Mouse (Mus musculus) ovary, postnatal 10 days (tissue): ENCODE measurements around the gene Filip1l.

Source experiments
- DNase-seq: peaks from one replicate; pipeline ENCODE4 v3.0.0; 2022; ENCODE audit warnings: low spot score

Gene Filip1l

DNA sequence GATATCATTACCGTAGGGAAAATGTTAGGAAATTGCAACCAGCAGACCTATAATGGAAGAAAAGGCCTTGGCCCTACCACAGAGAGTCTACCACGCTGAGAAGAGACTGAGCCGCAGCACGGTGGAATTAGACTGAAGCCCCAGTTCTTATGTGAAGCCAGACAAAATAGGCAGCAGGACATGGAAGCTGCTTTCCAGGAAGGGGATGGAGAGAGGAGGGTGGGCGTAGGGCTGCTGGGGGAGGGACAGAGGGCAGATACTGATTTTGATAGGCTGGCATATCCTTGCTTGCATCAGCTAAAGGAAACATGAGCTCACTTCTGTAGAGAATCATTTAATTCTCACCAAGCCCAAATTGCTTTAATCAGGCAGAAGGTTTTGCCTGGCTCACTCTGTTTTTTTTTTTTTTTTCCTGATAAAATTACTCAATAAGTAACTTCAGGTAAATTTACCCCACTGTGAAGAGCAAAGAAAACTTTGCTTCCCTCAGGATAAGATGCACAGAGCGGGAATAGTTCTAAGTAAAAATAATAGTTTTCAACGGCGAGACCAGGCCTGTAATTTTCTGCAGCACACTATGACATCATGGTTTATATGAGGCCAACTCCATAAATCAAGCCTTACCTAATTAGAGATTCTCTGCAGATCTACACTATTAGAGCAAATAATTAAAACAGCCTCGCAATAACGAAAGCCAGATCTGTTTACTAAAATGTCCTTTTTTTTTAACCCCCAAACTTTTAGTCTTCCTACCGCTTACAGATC is 84.8 kb downstream of the Filip1l start:
- no peak for DNase-seq

DNA sequence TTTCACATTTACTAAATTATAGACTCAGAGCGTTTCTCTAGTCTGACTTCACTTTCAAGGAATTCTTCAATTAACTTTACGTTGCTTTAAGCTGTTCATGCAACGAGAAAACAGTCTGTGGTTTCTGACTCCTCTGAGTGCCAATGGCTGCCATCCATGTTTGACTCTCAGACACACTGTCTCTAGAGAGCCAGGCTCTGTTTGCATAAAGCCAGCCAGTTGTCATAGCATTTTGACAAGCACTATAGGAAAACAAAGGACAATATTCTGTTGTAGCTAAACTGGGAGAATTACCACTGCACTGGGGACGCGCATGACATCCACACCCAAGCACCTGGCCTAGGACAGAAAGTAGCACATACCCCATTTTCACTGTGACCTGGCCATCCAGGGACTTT is 85.4 kb downstream of the Filip1l start:
- DNase-seq = no peak

- no peak for DNase-seq
Observed at GRCm38 (mm10) chr16:57439206-57439605, 86.3 kb downstream of the Filip1l start.

DNA sequence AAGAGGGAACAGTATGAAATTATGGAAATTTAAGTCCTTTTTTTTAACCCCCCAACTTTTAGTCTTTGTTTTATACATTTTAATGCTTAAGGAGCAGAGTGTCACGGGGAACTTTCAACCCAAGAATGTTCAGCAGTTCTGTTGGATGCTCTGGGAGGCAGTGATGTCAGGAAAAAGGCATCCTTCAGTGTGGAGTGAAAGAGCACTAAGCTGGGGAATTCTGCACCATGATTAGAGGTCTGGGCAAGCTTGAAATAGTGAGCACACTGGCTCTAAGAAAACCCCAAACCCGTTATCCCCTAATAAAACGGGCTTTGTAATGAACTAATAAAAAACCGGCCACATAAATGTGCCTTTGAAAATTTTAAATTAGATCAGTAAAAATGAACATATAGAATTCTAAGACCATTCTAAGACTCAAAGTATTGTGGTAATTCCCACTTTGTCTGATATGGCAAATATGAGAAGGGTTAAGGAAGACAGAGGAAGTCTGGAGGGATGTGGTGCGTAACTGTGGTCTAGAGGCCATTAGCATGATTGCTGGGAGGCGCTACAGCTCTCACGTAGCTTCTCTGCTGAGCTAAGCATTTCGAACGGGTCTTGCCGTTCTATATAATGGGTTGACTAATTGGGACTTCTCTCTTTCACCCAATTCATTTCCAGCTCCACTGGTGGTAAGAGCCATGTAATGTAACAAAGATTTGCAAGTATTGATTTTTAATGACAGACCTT is 88.0 kb downstream of the Filip1l start:
- no peak for DNase-seq

DNA sequence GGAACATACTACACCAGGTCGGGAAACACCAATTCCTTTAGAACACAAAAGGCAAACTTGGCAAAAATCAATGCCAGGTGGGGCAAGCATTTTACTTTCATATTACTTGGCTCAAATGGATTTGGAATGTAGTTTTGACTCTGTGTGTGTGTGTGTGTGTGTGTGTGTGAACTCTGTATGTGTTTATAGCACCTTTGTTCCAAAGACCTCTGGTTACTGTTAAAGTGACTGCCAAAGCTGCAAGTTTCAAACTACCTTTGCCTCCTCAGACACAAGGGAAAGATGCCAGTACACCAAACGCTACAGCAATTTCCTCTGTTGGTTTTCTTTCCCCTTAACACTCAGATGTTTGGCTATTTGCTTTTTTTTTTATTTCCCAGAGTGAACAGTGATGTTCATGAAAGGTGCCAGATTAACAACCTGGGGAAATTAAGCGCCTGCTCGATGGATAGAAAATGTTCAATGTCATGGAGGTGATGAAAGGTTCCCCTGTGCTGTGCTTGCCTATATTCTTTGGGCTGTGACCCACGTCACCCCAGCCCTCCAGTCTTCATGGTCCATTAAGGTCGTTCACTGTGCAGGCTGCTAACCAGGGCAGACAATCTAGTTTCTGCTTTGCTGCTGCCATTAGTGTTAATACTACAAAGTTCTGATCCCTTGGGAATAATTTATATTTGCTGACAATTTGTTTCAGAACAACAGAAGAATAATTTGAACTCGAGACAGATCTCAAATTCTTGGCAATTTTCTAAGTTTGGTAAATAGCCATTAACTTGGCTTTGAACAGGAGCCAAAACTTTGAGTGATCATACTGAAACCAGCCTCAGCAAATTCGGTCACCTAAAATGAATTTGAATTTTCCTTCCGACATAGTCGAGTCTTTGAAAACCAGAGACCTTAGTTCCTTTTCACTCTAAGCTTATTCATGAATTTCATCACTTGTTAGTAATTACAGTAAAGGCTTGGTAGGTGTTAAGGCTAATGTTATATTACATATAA is 92.5 kb downstream of the Filip1l start:
- DNase-seq = no peak

DNA sequence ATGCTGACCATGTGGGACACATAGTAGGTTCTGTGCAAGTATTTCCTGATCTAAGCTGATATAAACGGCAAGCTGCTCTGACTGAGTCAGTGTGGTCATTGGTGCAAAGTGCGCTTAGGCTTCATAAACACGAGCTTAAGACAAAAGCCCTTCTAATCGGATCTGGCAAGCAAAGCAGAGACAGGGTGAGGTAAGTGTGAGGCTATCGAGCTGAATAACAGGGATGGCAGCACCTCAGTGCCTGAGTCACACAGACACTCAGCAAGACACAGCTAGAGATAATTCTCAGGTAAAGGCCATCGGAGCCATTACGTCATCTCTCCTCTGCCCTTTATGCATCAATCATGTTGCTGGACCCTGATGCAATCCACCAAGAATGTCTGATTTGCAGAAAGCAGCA is 100.1 kb downstream of the Filip1l start:
- no peak for DNase-seq

GRCm38 (mm10) chr16:57454106-57454763 is 101.3 kb downstream of the Filip1l start:
- DNase-seq = no peak

DNA sequence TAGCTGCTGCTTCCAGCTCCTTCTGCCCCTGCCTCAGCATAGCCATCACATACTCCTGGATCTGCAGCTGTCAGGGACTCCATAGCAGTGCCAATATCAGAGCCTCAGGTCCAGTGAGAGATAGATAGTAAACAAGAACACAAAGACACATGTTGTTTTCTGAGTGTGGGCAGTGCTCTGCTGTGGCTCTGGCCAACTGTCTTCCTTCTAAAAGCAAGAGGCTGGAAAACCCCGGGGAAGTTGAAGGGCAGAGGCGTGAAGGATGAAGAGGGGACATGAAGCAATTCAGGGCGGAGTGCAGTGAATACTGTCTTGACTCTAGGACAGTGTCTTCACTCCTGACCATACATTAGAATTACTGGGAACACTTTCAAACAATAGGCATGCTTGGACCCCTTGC is 102.7 kb downstream of the Filip1l start:
- DNase-seq = no peak

DNA sequence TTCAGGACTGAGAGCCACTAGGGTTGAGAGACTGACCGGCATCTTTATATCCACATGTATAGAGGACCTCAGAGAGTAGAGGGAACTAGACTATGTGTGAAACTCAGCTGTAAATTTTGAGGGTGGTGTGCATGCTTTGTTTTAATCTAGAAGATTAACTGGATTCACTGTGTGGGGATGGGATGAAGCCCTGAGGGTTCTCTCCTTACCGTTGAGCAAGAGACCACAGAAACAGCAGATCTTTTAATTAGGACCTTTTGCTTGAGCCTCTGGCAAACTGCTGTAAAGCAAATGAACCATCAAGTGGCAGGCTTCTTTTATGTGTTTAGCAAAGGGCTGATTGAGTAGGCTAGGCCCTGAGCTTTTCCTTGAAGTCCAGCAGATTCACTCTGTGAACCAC is 103.1 kb downstream of the Filip1l start:
- no peak for DNase-seq

- DNase-seq = no peak
Observed at GRCm38 (mm10) chr16:57465386-57465913, 112.6 kb downstream of the Filip1l start.

DNA sequence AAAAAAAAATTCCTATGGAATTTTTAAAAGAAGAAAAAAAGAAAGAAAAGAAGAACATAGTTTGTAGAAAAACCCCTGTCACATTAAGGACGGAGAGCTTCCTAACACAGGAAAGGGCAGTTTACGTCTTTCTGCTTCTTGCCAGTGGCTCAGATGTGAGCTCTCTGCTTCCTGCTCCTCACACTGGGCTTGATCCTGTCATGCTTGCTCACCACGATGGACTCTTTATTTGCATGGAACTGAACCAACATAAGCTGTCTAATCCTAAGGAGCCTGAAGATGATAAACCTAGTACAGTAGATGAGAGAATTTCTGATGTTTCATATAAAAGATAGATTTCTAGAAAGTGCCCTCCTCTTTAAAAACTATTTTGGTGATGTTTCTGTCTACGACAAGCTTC is 116.4 kb downstream of the Filip1l start:
- DNase-seq = no peak

- DNase-seq = no peak
Observed at GRCm38 (mm10) chr16:57469869-57470268, 117.0 kb downstream of the Filip1l start.

GRCm38 (mm10) chr16:57470286-57470830 is 117.5 kb downstream of the Filip1l start:
- no peak for DNase-seq

- DNase-seq = no peak
Observed at GRCm38 (mm10) chr16:57471071-57471470, 118.2 kb downstream of the Filip1l start.

DNA sequence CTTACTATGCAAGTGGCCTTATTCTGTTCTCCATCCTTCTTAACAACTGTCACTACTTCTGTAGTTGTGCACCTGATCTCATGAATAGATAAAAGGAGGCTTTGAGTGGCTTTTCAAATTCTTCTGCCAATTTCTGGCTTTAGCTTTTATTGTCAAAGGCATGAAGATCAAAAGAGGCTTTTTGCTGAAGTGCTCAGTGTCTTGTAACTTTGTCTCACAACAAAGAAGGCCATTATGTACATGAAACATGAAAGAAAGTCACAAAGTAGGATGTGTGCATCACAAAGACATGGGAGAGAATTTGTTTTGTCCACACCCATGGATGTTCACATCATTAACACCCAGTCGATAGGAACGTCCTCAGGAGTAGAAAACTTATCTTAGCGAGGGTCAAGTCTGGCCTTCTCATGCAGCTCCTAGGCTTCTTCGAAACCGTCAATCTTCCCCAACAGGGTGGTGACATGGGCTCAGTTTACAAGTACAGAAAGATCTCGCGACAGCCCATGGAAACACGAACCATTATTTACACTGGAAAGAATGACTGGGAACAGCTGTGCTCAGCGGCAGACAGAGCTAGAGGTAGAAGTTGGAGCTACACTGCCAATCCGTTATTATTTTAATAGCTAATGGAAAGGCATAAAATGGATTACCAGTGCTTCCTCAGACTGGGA is 120.7 kb downstream of the Filip1l start:
- DNase-seq = no peak

DNA sequence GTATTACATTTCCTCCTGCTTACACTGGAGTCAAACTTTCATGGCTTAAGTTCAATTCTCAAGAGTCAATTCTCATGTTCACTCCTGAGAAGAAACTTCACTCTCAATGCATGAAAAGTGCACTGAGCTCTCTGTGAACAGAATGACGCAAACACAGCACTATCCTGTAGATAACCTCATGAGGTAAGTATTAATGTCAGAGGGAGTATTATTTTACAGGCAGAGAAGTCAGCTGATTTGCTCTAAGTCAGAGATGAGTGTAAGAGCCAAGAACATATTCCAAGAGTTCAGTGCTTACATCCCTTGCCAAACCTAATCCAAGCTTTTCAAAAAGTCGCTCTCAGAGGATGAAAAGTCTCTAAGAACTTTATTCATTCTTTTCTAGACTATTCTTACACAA is 125.6 kb downstream of the Filip1l start:
- no peak for DNase-seq

GRCm38 (mm10) chr16:57479776-57480175 is 126.9 kb downstream of the Filip1l start:
- no peak for DNase-seq

- DNase-seq = no peak
Observed at GRCm38 (mm10) chr16:57482264-57482663, 129.4 kb downstream of the Filip1l start.

DNA sequence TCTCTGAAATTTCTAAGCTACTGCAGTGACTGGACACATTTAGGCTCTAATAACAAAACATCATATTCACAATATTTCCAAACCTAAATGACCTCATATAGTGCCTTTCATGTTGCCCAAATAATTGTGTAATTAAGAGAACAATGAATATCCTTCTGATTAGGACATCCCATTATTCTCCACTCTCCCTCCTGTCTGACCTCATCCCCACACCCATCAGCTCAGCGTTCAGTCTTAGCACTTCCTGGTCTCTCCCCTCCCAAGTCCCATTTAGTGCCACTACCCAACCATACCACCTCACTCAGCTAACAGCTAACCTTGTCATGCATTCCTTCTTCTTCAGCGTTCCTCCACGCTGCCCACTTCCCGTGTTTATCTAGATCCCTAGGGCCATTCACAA is 130.0 kb downstream of the Filip1l start:
- no peak for DNase-seq

DNA sequence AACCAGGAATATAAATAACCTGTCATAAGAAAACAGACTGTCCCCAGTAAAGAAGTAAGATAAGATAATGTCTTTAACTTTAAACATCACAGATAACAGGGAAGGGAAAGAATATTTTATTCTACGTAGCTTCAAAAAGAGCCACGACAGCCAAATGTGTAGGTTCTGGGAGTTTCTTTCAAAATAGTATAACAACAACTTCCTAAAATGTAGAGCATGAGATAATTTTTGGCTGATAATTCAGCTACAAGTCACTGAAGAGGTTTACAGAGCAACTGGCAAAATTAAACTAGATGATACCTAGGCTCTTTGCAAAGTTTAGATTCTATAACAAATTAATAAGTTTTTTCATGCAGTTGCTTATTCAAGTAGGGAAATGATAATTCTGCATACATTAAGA is 130.6 kb downstream of the Filip1l start:
- DNase-seq = no peak
